Mouse (Mus musculus) forebrain, embryonic 13.5 days (tissue): Measurements from ENCODE around the gene Smug1. TPM values are rescaled to one million over a fixed set of nuclear protein-coding genes. Genes with fewer than 3 reads are reported as not detected.
A peak's percentile ranks its signal among the peaks of the same experiment; 100 is the strongest.

ENCODE experiments used
- ATAC-seq: fragments of 200-750 bp; cut with Nextera tagmentation; 2 replicates; pipeline ENCODE4 v1.8.0; 2017
- H3K27ac ChIP-seq: fragments of 300-500 bp; sonication (generic); 2 replicates; pipeline ENCODE4 v1.5.1; 2015; ENCODE audit warnings: inconsistent platforms, mild to moderate bottlenecking, moderate library complexity
- H3K27me3 ChIP-seq: fragments of 300-500 bp; sonication (generic); 2 replicates; pipeline ENCODE4 v1.6.1; 2015; ENCODE audit warnings: mild to moderate bottlenecking, inconsistent platforms
- H3K36me3 ChIP-seq: fragments of 300-500 bp; sonication (generic); 2 replicates; pipeline ENCODE4 v1.6.1; 2015; ENCODE audit warnings: mild to moderate bottlenecking, inconsistent platforms; ENCODE audit not compliant: poor library complexity, severe bottlenecking
- H3K4me1 ChIP-seq: fragments of 300-500 bp; sonication (generic); 2 replicates; pipeline ENCODE4 v1.6.1; 2015; ENCODE audit warnings: inconsistent platforms
- H3K4me2 ChIP-seq: fragments of 300-500 bp; sonication (generic); 2 replicates; pipeline ENCODE4 v1.6.1; 2015; ENCODE audit warnings: inconsistent platforms, mild to moderate bottlenecking, moderate library complexity
- H3K4me3 ChIP-seq: fragments of 300-500 bp; sonication (generic); 2 replicates; pipeline ENCODE4 v1.5.1; 2015; ENCODE audit warnings: mild to moderate bottlenecking, inconsistent platforms
- H3K9ac ChIP-seq: fragments of 300-500 bp; sonication (generic); 2 replicates; pipeline ENCODE4 v1.6.1; 2015; ENCODE audit warnings: mild to moderate bottlenecking, inconsistent platforms
- H3K9me3 ChIP-seq: fragments of 300-500 bp; sonication (generic); replicated peaks from 2 replicates; pipeline ENCODE4 v1.6.1; 2016; ENCODE audit warnings: inconsistent platforms
- WGBS: fragments of 180-500 bp; shearing (Covaris S2); methylation state at CpG from one replicate; pipeline ENCODE4 v1.1.7; 2015; 5-methylcytosine and 5-hydroxymethylcytosine counted together
- polyA plus RNA-seq: library from polyadenylated mRNA; unstranded; fragments of >200 nt; fragmentation: Nextera tagmentation; extraction: Ambion mirVana; gene quantifications from 2 replicates; pipeline ENCODE4 v1.2.1, GENCODE M21; 2015

The Smug1 gene
- polyA plus RNA-seq, 1 experiment from 2014 or later = 24.4 TPM

DNA sequence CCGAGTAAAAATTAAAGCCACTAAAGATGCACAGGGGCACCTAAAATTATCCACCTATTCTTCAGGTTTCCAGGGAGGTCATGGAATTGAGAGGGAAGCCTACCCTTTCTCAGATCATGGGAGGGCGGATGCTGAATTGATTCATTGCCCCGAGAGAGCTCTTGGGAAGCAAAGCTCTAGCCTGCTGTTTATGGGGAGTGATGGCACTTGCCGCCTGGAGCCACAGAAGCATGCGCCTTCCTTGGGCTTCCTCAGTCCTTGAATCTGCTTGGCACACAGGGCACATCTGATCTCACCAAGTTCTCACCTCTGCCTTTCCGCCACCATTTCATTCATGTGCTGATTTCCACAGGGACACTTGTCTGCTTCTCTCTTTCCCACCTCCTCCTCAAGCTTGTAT is 20.9 kb upstream of the Smug1 start:
- 77% methylated on average over 6 of the region's 6 CpGs for WGBS
- H3K9ac ChIP-seq = no peak overlapping the region
- peaks cover 26% of the 10 kb centered on the region for H3K36me3 ChIP-seq
- H3K27me3 ChIP-seq = peaks cover 20% of the 10 kb centered on the region
- H3K4me2 ChIP-seq = no peak overlapping the region
- H3K9me3 ChIP-seq = no peaks in the 10 kb centered on the region
- no peak for ATAC-seq
- no peak overlapping the region for H3K4me3 ChIP-seq
- peaks cover 12% of the 10 kb centered on the region for H3K4me1 ChIP-seq
- H3K27ac ChIP-seq = no peak overlapping the region

DNA sequence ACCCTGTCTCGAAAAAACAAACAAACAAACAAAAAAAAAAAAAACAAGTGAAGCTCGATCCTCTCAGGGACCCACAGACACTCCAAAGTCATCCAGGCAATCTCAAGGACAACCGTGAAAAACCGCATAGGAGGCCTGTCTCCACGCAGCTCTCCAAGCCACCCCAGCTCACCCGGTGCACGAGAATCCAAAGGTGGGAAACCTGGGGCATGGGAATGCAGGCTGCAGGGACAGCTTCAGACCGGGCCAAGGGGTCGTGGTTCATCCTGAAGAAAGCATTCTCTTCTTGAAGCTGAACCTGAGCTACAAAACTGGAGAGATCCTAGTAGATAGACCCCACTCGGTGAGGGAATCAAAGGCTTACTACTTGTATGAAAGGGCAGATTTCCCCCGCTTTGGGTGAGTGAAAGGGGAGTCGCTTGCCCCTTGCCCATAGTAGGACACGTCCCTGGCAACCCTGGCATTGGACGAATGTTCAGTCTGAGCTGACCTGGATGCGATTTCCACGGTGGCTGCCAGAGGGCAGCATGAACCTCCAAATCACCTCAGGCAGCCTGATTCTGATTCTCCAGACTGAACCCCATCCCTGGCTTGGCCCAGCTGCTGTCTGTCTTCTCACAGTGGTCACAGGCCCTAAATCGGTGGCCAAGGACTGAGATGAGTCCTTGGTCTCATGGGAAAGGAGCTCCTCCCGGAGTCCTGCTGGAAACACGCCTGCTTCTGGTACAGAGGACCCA is 18.7 kb upstream of the Smug1 start:
- 52% methylated on average over 19 of the region's 19 CpGs for WGBS
- H3K9ac ChIP-seq = no peak overlapping the region
- no peak overlapping the region for H3K4me3 ChIP-seq
- H3K36me3 ChIP-seq = peaks cover 7% of the 10 kb centered on the region
- no peaks in the 10 kb centered on the region for H3K9me3 ChIP-seq
- no peak for ATAC-seq
- H3K4me2 ChIP-seq = no peak overlapping the region
- H3K4me1 ChIP-seq = peaks cover 14% of the 10 kb centered on the region
- H3K27ac ChIP-seq = no peak overlapping the region
- peaks cover 40% of the 10 kb centered on the region for H3K27me3 ChIP-seq

DNA sequence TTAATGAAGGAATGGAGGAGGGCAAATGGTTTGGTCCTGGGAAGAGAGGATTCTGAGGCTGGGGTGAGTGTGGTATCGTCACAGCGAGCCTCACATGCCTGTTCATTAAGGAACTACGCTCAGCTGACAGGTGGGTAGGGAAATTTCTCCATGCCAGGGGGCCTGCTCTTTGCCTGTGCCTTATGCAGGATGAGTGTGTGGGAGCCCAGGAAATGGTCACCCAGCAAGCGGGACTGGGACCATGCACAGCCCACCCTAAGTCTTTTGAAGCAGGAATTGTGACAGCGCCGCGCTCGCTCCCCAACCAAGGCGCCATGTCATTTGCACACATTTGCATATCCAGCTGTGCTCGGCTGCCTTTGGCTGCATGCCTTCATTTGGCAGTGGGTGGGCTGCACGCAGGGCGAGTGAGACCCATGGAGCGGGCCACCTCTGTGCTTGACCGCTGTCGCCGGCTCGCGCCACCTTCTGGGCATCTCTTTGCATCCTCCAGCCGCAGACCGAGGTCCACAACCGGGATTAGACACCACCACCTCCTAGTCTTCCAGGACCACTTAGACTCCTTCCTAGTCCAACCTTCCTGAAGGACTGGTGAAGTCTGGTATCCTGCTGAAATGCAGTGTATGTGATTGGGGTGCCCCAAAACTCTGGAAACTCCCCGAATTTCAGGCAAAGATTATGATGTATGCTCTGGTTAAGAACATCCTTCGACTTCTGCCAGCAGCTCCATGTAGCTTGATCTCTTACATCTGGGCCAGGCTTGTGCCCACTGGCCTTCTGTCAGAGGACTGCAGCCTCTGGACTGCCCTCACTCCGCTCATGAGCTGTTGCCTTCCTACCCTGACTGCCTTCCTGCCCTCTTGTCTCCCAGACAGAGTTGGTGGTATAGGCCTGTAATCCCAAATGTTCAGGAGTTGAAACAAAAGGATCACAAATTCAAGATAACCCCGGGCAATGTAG is 17.0 kb upstream of the Smug1 start:
- Histone ChIP-seq H3K9ac (peak overlapping the region; percentile 40), H3K4me1 (peaks cover 14% of the 10 kb centered on the region), H3K36me3 (no peaks in the 10 kb centered on the region; the same call in 1 of the 2 replicates), H3K4me2 (peak overlapping the region; percentile 52), H3K9me3 (no peaks in the 10 kb centered on the region), H3K27ac (no peak overlapping the region), H3K27me3 (peaks cover 57% of the 10 kb centered on the region), H3K4me3 (peak overlapping the region; percentile 21)
- ATAC-seq = peak; percentile 29
- 10% methylated on average over 25 of the region's 25 CpGs for WGBS

DNA sequence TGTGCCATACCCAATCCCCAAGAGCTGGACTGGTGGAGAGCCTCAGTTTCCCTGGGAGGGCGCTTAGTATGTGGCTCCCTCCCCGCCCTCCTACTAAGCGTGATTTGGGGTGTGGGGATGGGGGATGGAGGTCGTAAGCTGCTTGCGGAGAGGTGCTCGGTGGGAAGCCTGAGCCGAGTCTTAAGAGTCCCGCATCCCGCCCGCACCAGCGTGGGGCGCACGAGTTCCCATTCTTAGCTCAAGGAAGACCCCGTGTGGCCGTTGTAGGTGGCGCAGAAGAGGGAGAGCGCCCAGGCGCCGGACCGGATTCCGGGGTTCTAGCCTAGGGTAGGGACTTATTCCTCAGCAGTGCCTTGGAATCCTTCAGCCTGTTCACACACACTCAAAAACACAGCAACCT is 16.2 kb upstream of the Smug1 start:
- H3K9ac ChIP-seq = no peak overlapping the region
- H3K27me3 ChIP-seq = peaks cover 65% of the 10 kb centered on the region
- 1% methylated on average over 21 of the region's 21 CpGs for WGBS
- H3K4me3 ChIP-seq = peak overlapping the region; percentile 21
- H3K4me1 ChIP-seq = peaks cover 14% of the 10 kb centered on the region
- H3K9me3 ChIP-seq = no peaks in the 10 kb centered on the region
- H3K4me2 ChIP-seq = peak overlapping the region; percentile 52
- ATAC-seq = peak; percentile 39
- no peaks in the 10 kb centered on the region; the same call in 1 of the 2 replicates for H3K36me3 ChIP-seq
- no peak overlapping the region for H3K27ac ChIP-seq

DNA sequence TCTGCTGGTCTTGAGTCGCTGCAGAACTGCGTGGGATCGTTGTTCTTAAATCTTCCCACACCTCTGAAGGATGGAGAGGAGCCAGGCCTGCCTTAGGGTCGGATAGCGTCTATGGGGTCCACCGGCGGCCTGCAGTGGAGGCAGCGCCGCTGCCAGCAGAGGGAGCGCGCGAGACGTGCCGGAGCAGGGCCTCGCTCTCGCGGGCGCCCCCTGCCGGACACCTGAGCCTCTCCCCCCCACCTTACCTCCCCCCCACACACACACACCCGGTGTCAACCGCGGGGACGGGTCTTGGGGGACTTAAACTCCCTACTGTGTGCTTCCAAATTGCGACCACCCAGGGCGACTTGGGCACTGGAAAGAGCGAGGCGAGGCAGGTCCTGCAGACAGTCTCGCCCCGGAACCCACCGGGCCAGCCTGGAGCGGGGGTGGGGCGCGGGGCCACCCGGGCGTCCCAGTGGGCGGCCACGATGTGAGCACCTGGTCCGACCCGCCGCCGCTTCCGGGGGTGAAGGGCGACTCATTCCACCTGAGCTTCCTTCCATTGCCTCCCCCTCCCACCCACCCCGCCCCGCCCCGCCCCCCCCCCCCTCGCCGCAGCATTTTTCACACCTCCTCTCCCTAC is 15.4 kb upstream of the Smug1 start:
- Histone ChIP-seq H3K9me3 (no peaks in the 10 kb centered on the region), H3K4me1 (peaks cover 18% of the 10 kb centered on the region), H3K4me2 (peak overlapping the region; percentile 52), H3K9ac (no peak overlapping the region), H3K27ac (no peak overlapping the region), H3K4me3 (0 out of 2 replicates have a peak overlapping the region, but pooled peaks have one; percentile 4), H3K27me3 (peaks cover 73% of the 10 kb centered on the region), H3K36me3 (no peaks in the 10 kb centered on the region)
- ATAC-seq = peak; percentile 30; the same call in 1 of the 2 replicates
- 1% methylated on average over 39 of the region's 48 CpGs for WGBS

DNA sequence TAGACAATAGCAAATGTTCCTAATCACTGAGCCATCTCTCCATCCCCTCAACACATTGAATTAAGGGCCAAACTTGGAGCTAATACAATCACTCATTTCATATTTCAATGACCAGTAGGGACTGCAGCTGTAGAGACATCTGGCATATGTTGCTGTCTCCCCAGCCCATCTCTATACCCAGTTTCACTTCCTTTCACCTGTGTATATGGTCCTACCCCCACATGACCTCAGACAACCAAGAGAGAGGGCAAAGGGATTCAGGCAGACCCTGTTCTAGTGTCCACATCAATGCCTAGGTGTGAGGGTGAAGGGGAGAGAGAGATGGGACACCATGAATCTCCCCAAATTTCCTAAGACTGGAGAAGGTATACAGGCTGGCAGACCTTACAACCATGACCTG is 13.5 kb upstream of the Smug1 start:
- Histone ChIP-seq H3K4me3 (no peak overlapping the region), H3K4me1 (peaks cover 18% of the 10 kb centered on the region)
- ATAC-seq = no peak

DNA sequence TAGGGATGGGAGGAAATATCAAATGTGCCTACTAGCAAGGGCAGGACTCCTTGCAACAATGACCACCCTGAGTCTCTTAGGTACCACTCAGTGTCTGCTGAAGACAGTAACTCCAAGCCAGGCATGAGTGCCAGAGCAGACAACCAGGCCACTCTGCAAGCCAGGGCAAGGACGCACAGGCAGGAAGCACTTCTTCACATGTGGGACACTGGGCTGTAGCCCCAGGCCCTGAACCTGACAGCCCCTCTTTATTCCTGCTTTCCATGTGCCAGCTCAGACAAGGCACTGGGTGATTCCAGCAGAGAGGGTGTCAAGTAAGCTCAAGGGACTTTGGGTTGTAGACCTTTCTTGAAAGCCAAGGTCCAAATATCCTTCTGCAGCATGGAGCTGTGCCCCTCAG is 11.9 kb upstream of the Smug1 start:
- Histone ChIP-seq H3K36me3 (no peaks in the 10 kb centered on the region), H3K4me2 (no peak overlapping the region), H3K4me3 (no peak overlapping the region), H3K27me3 (peaks cover 98% of the 10 kb centered on the region), H3K9me3 (no peaks in the 10 kb centered on the region), H3K9ac (no peak overlapping the region), H3K27ac (no peak overlapping the region), H3K4me1 (peaks cover 14% of the 10 kb centered on the region)
- ATAC-seq = no peak
- 100% methylated on average over 1 of the region's 1 CpGs for WGBS

More for the DNA sequence above, 13.5 kb upstream of the Smug1 start:
- Histone ChIP-seq H3K9ac (no peak overlapping the region), H3K27ac (no peak overlapping the region), H3K4me2 (no peak overlapping the region), H3K27me3 (peaks cover 92% of the 10 kb centered on the region), H3K36me3 (no peaks in the 10 kb centered on the region), H3K9me3 (no peaks in the 10 kb centered on the region)

DNA sequence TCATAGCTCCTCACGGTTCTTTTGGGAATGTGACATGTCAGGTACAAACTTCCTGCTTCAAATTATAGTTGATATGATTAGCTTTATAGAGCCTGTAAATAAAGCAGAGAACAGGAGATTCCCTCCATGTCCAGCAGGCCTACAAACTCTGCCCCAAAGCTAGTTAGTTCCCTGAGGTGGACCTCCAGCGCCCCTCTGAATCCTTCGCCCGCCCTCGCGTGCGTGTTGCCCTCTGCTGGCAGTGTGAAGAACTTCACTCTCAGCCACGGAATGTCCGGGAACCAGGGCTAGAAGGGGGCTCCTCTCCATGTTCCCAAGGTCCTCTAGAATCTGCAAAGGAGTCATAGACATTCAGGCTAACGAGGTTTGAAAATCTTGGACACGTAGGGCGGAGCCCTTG is 11.2 kb upstream of the Smug1 start:
- Histone ChIP-seq H3K27me3 (peaks cover 98% of the 10 kb centered on the region), H3K4me2 (no peak overlapping the region), H3K9ac (no peak overlapping the region), H3K27ac (no peak overlapping the region), H3K4me3 (no peak overlapping the region), H3K4me1 (peaks cover 9% of the 10 kb centered on the region; the same call in 1 of the 2 replicates), H3K9me3 (no peaks in the 10 kb centered on the region), H3K36me3 (no peaks in the 10 kb centered on the region)
- 7% methylated on average over 12 of the region's 12 CpGs for WGBS
- ATAC-seq = no peak

DNA sequence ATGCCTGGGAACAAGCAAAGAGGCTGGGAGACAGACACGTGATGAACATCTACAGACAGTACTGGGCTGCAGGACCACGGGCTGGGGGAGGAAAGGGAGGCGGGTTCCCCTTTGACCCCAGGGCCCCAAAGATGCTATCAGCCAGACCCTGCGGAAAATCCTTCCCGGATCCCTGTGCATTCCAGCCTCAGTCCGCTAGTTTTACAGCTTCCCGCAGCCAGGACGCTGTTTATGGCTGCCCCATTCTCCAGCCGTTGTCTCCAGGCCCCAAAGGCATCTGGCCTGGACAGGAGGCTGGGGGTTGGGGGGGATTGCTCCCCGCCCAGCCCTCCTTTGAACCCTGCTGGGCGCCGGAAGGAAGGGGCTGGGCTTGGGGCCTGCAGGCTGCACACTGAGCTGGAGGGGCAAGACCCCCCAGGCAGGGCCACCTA is 10.7 kb upstream of the Smug1 start:
- no peak overlapping the region for H3K4me2 ChIP-seq
- no peak overlapping the region for H3K9ac ChIP-seq
- no peak for ATAC-seq
- no peaks in the 10 kb centered on the region for H3K9me3 ChIP-seq
- H3K4me3 ChIP-seq = no peak overlapping the region
- H3K27me3 ChIP-seq = peaks cover 98% of the 10 kb centered on the region
- H3K4me1 ChIP-seq = 0 out of 2 replicates have a peak, but pooled peaks cover 4% of the 10 kb centered on the region
- 6% methylated on average over 12 of the region's 12 CpGs for WGBS
- H3K27ac ChIP-seq = no peak overlapping the region
- no peaks in the 10 kb centered on the region for H3K36me3 ChIP-seq

DNA sequence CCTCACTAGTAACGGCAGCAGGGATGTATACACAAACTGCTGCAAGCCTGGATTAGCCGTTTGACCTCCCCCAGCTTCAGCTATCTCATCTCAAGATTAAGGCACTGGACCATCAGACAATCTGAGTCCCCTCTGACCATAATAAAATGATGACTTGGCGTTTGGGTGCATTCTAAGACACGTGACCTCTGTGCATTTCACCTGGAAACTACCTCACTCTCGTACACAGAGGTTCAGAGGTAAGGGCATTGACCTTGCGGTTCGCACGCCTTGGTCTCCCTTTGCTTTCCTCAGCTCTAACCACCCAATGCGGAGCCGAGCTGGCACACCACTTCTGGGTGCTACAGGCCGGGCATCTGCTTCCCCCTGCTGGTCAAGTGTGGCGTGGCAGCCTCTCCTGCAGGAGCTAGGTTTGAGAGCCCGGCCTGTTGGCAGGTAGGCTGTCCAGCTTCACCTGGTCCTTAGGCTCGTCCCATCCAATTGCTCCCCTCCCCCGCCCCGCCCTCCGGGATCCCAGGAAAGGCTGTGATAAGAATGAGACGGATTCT is 10.1 kb upstream of the Smug1 start:
- Histone ChIP-seq H3K9me3 (no peaks in the 10 kb centered on the region), H3K27ac (no peak overlapping the region), H3K36me3 (no peaks in the 10 kb centered on the region), H3K9ac (no peak overlapping the region), H3K4me3 (no peak overlapping the region), H3K27me3 (peaks cover 99% of the 10 kb centered on the region), H3K4me1 (0 out of 2 replicates have a peak, but pooled peaks cover 4% of the 10 kb centered on the region), H3K4me2 (no peak overlapping the region)
- 1% methylated on average over 18 of the region's 18 CpGs for WGBS
- peak; percentile 83 for ATAC-seq

DNA sequence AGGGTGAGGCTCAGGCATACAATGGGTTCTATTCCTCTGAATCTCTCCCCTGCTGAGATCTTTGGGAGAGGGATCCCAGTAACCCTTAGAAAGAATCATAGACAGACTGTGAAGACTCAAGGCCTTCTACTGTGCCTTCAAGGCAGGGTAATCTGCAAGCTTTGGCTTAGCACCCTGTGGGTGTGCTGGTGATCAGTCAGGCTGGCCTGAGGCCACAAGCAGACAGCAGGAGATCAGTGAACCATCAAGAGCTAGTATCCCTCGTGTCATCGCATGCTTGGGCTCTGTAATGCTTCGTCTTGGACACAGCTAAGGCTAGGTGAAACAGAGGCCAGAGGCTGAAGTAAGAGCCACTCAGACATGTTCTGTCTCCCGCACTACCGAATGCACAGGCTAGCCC is 6.4 kb upstream of the Smug1 start:
- Histone ChIP-seq H3K9ac (no peak overlapping the region), H3K4me2 (no peak overlapping the region), H3K4me3 (no peak overlapping the region), H3K9me3 (no peaks in the 10 kb centered on the region), H3K27ac (no peak overlapping the region), H3K27me3 (peaks cover 100% of the 10 kb centered on the region), H3K36me3 (no peaks in the 10 kb centered on the region), H3K4me1 (peaks cover 25% of the 10 kb centered on the region)
- 66% methylated on average over 5 of the region's 5 CpGs for WGBS
- ATAC-seq = no peak
